Mouse (Mus musculus) spleen, embryonic (tissue): ENCODE data around the gene Pccb.

Source experiments
- CTCF ChIA-PET: fragments of 350-600 bp; sonication (Branson Sonifier 250); formaldehyde crosslinking; loops from one replicate; lab custom pipeline; 2022; lab: Charles Lee

The Pccb gene

DNA sequence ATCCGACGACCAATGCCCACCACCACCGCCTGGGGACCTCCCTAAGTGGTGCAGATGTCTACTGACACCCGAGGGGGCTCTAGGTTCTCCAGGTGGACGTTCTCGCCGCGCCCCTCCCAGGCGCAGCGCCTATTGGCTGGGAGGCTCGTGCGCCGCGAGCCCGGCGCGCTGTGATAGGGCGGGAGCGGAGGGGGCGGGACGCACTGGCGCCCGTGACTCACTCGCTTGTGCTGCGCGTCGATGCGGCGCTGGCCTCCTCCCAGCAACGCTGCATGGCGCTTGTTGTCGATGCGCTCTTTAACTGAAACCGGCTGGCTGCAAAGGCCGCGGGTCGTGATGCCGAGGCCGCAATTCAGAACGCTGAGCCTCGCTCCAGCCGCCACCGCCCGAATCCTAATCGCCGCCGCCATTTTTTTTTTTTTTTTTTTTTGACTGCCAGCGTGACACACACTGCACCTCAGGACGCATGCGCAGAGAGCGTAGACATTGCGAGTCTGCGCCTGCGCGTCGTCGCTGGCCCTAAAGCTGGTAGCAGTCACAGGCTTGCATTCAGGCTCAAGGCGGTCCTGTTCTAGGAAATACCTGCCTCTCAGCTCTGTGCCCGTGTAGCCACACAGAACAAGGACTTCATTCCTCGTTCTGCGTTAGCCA is at the start of gene Pccb:
Gene Pccb, minus strand, starts transcription at position 451 of the 651 bp plus-strand sequence.
- CTCF ChIA-PET, result interaction anchor here (0.6 to 0.7 kb wide), 2 partner anchors 8 to 126 kb away, joined by 6 read pairs; no protein-coding TSS in a partner anchor

DNA sequence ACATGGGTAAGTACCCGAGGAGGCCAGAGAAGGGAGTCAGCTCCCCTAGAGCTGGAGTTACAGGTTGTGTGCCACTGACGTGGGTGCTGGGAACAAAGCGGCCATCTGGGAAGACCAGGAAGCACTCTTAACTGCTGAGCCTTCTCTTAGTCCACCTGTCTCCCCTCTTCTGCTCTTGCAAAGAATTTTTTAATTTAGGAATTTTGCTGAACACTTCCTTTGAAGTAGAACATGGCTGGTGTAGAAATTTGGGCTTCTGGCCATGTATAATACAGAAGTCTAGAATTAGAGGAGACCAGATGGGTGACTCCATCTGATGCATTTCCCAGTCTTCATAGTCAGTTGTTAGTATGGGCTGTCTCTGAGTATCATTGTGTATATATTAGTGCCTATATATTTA is 49.0 kb upstream of the Pccb start:
- CTCF ChIA-PET, result no interaction called here

DNA sequence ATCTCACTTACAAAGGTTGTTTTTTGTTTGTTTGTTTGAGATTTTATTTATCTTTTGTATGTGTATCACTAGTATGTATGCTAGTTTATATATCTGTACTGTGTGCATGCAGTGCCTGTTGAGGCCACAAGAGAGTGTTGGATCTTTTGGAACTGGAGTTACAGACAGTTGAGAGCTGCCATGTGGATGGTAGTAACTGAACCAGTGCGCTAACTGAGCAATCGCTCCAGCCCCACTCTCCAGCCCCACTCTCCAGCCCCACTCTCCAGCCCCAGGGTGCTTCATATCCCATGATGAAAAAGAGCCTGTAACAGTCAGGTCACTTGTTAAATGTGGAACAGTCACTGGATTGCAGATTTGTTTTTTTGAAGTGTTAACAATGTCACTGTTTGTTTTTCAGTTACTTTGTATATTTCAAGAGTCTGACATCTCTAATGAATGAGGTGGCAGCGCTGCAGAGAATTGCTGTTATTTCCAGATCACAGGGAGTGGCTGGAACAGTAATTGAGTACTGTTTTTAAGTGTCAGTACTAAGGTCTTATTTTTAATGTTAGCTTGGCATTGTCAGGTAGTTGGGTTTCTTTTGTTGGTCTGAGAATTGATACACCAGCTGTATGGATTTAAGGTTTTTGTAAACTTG is 45.5 kb upstream of the Pccb start:
- CTCF ChIA-PET, result no interaction called here

DNA sequence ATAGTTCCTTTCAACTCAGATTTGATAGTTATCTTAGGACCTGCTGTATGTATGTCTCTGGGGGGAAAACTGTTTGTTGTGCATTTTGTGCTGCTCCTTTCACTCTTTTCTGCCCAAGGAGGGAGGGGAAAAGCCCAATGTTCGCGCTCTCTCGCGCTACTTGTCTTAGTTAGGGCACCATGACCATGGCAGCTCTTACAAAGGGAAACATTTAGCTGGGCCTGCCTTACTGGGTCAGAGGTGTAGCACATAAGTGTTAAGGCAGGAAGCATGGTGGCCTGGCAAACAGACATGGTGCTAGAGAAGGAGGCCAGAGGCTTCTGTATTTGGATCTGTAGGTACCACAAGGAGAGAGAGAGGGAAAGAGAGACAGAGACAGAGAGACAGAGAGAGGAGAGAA is 43.9 kb upstream of the Pccb start:
- CTCF ChIA-PET, result no interaction called here

DNA sequence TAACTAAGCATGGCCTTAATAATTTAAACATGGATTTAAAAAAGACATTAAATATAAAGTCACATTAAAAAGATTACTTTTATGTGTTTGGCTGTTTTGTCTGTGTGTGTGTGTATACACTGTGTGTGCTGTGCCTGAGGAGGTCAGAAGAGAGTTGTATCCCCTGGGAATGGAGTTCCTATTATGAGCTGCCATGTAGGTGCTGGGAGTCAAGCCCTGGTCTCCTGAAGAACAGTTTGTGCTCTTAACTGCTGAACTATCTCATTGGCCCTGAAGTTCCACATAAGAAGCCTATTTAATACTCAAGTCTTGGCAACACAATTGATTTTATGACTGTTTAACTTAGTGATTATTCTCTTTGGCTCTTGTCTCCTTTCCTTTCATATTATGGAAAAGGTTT is 42.8 kb upstream of the Pccb start:
- CTCF ChIA-PET, result interaction anchor here (0.7 kb wide), 1 partner anchor 17 kb away, joined by 3 read pairs; no protein-coding TSS in a partner anchor

DNA sequence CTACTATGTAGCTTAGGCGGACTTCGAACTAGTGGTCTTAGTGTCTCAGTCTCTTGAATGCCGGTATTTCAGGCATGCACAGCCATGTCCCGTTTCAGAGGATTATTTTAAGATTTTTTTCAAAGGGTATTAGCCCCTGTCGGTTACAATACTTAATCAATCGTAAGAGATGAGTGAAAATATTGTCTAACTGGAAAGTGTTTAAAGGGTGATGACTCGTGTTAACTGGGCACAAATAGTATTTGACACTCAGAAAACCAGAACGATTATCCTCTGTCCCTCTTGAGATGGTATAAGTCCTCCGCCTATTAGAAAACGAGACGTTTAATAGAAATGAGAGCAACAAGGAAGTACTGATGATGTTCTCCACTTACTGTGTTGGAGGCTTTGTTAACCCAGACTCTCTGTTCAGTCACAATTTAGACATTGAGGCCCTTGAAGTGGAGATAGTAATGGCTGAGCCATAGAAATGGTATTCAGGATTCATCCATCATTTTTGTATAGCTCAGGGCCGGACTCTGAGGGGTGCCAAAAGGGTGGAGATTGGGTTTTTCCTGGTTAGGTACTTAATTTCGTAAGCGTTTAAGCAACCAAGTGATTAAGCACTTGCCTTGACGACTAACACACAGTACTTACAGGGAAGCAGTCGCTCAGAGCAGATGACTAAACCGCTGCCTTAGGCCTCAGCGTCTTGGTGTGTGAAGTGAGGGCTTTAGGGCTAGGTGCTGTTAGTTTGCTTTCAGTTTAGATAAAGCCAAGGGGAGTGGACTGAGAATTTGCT is 41.6 kb upstream of the Pccb start:
- CTCF ChIA-PET, result interaction anchor here (0.6 kb wide), 1 partner anchor 122 kb away, joined by 6 read pairs; no protein-coding TSS in a partner anchor

DNA sequence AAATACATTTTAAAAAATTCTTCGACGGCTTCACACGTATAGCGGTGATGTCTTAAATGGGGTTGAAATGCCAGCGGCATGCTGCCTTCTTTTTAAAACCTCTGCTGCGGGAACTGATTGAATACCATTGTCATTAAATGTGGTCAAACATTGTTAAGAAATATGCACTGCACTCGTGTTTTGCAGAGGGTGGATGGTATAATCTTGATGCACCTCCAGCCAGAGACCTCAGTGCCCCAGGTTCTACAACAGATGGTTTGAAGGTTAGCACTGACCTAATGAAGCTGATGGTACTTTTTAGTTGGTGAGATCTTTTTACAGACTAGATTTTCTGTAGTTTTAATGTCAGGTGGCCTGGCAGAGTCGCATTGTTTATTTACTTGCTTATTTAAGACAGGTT is 41.0 kb upstream of the Pccb start:
- CTCF ChIA-PET, result interaction anchor here (0.6 kb wide), 1 partner anchor 123 kb away, joined by 6 read pairs; no protein-coding TSS in a partner anchor

DNA sequence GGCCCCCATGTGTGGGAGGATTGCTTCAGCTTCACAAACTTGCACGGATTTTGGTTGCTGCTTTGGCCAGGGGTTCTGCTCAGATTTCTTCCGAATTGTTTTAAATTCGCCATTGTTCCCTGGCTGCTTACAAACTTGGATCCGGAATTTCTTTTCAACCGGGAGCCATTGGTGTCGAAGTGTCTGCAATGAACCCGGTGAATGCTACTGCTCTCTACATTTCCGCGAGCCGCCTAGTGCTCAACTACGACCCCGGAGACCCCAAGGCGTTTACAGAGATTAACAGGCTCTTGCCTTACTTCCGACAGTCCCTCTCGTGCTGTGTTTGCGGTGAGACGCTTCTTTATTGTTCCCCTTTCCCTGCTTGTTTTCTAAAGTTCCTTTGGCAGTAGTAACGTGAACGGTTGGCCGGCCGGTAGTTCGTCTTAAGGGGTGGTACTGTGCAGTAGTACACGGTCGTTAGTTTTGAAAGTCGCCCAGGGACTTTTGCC is 40.4 kb upstream of the Pccb start:
- CTCF ChIA-PET, result no interaction called here

DNA sequence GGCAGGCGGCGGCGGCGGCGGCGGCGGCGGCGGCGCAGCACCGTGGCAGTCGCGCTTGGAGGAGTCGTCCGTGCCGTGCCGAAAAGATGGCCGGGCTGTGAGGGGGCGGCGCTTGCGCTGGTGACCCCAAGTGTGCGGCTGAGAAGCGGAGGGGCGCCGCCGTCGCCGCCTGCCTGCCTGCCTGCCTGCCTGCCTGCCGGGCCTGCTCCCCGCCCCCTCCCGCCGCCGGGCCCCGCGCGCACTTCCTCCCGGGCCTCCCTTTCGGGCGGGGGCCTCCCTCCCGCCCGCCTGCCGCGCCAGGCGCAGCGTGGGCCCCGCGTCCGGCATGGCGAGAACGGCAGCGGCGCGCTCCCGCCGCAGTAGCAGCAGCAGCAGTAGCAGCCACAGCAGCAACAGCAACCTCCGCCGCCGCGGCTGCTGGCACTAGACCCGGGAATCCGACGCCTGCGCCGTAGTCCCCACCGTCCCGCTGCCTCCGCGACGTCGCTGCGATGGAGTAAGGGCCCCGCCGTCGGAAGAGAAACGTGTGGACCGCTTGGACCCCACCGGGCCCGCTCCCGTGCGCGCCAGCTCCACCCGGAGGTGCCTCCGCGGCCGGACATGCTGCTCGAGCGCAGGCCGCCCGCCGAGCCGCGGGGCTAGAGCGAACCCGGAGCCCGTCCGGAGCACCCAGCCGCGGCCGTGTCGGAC is 39.8 kb upstream of the Pccb start:
- CTCF ChIA-PET, result no interaction called here

DNA sequence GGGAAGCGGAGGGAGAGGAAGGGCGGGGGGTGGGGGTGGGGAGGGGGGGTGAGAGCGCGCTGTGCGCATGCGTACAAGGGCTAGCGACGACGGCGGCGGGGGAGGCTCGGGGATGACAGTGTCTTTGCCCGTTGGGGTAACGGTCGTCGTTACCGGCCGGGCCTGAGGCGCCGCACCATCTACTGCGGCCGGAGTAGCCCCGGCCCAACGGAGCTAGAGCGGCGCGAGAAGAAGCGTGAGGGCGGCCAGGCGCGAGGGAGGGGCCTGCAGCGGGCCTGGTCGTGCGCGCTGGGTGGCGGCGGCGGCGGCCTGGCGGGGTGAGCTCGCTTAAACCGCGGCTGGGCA is 39.3 kb upstream of the Pccb start, which contains the start of gene Msl2:
Gene Msl2, plus strand, starts transcription at position 115 of the 345 bp plus-strand sequence.
- CTCF ChIA-PET, result interaction anchor here (0.6 kb wide), 1 partner anchor 44 kb away, joined by 5 read pairs; no protein-coding TSS in a partner anchor

DNA sequence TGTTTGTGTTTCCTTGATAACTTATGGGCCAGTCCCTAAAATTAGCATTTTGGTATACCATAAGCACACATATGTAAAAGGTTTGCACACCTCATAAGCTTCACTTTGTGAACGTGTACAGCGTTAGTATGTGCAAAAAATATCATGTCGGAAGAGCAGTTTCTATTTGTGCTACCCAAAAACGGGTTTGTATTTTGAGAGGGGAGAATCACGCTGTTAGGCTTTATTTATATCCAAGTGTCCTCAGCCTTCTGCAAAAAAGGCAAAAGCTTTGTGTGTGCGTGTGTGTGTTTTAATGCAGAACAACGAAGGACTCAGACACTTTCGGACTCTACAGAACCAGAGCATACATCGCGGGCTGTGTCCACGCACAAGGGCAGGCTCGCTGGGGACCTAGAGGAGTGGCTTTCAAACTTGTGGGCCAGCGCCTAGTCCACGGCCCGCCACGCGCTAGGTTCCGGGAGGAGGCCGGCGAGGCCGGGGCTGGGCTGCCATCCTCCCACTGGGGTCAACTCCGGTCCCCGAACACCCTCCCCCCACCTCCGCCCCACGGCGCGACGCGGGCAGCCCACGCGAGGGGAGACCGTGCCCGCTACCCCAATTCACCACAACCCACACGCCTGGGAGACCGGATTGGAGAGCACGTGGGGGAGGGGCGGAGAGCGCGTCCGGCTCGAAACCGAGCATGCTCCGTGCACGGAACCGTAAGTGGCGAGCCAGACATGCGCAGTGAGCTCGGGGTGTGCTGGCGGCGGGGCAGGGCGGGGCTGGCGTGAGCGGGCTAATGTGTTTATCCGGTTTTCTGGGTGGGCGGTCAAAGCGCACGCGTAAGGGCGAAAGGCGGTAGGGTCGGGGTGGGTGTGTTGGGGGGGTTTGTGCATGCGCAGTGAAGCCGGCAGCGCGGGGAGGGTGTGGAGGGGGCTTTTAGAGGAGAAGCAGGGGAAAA is 38.6 kb upstream of the Pccb start:
- CTCF ChIA-PET, result interaction anchor here (0.6 kb wide), 1 partner anchor 43 kb away, joined by 5 read pairs; no protein-coding TSS in a partner anchor

DNA sequence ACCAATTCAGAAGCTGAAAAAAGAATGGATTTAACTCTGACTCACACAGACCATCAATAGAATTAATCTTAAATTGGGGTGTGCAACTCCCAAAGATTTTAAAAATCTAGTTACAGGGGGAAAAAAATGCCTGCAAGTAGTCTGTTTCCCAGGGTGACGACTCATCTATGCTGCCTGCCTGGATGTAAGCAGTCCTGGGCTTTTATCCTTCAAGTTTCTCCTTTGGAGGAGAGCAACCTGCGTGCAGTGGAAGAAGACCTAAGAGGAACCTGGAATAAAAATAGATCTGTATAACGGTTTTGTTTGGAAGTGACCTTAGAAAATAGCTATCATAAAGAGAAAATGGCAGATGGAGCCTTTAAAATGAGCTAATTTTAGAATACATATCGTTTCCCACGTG is 37.8 kb upstream of the Pccb start:
- CTCF ChIA-PET, result no interaction called here

DNA sequence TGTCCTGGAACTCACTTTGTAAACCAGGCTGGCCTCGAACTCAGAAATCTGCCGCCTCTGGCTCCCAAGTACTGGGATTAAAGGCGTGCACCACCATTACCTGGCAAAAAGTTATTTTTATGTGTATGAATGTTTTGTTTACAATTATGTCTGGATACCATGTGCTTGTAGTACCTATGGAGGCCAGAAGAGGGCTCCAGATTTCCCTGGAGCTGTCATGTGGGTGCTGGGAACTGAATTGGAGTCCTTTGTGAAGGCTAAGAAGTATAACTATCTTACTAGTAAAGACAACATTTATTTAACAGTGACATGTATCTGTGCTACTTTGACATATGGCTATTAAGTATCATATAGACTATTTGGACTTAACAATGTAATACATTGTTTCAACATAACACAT is 35.1 kb upstream of the Pccb start:
- CTCF ChIA-PET, result interaction anchor here (0.7 kb wide), 1 partner anchor 40 kb away, joined by 6 read pairs; no protein-coding TSS in a partner anchor

DNA sequence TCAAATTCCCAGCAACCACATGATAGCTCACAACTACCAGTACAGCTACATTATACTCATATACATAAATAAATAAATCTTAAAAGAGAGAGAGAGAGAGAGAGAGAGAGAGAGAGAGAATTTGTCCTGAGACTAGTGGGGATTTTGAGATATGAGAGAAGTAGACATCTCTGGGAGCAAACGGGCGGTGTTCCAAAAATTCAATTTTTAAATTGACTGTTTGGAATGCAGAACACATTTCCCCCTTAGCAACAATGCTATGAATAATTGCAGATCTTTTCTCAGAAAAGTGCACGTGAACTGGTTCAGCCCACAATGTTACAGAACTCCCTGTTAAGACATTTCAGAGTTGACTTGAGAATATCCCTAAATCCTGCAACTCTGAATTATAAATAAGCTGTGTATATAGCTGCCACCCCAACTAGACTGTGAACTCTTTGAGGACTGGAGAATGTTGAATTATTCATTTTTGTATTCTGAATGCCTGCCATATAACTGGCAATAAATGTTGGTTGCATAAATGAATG is 30.4 kb upstream of the Pccb start:
- CTCF ChIA-PET, result no interaction called here

DNA sequence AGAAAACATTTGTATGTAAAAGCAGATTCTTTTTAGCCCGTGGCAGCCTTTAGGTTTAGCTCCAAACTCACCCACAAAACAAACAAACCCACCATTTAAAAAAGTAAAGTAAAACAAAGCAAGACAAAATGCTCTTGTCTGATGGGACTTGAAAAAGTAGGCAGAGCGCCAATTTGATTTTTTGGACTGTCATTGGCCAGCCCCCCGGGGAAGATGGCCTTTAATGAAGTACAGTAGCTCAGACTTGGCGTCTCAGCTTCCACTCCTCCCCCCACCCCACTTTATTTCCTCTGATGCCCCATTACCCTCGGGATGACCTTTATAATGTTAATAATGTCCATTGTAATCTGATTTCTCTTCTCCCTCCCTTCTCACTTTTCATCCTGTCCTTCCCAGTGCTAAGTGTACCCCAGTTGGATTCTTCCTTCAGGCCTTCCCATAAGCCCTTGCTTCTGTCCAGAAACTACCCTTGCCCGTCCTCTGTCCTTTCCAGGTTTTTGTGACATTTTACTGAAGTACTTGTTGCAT is 27.6 kb upstream of the Pccb start:
- CTCF ChIA-PET, result interaction anchor here (0.8 kb wide), 1 partner anchor 18 kb away, joined by 7 read pairs; no protein-coding TSS in a partner anchor

DNA sequence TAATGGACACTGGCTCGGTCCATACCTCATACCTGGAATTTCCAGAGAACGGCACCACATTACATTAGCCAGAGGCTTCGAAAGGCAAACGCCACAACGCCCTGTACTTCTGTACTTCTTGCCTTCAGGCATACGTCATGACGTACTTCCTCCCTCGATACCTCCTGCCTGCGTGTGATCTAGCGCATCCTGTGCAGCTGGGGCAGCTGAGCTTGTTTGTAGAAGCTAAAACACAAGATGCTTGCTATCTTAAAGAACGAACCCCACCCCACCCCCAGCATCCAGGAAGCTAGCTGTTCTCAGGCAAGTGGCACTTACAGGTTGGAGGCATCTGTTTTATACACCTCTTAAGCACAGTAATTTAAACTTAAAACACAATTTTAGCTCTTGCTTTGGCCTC is 26.3 kb upstream of the Pccb start:
- CTCF ChIA-PET, result no interaction called here

DNA sequence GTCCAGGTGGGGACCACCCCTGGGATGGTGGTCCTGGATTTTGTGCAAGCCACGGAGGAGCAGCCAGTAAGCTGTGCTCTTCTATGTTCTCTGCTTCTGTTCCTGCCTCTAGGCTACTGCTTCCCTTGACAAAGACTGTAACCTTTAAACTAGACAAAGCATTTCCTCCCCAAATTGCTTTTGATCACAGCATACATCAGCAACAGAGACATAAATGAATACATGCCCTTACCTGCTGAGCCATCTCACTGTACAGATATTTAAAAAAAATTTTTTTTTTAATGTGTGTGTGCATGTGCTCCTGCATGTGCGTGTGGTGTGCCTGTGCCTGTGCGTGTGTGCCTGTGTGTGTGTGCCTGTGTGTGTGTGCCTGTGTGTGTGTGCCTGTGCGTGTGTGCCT is 22.5 kb upstream of the Pccb start:
- CTCF ChIA-PET, result no interaction called here

DNA sequence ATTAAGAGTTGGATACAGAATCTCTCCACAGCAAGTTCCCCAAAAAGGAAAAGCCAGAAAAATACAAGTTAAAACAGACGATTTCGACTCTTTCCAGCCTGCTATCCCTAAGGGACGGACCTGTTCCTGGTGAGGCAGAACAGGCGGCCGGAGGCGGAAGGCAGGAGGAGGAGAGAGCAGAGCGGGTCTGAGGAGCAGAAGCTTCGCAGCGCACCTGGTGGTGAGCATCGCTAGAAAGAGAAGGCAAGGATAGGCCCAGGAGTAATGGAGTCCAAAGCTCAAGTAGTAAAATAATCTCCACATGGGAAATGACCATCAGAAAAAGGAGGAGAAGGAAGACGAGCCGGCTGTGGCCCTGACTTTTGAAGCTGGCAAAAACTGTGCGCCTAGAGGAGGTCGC is 18.6 kb upstream of the Pccb start:
- CTCF ChIA-PET, result no interaction called here

DNA sequence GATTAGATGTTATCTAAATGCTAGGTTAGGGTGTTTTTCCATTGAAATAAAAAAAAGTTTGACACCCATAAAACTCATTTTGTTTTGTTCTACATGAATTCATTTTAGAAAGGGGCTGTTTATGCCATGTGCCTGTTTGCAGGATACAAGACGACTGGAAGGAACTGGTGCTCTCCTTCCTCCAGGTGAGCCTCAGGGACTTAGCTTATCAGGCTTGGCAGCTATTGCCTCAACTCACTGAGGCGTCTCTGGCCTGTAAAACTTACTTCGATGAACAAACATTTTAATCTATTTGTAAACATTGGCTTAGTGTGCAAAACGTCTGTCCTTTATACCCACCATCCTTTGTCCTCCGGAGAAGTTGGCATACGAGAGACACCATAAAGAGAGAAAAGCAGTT is 18.0 kb upstream of the Pccb start:
- CTCF ChIA-PET, result no interaction called here

DNA sequence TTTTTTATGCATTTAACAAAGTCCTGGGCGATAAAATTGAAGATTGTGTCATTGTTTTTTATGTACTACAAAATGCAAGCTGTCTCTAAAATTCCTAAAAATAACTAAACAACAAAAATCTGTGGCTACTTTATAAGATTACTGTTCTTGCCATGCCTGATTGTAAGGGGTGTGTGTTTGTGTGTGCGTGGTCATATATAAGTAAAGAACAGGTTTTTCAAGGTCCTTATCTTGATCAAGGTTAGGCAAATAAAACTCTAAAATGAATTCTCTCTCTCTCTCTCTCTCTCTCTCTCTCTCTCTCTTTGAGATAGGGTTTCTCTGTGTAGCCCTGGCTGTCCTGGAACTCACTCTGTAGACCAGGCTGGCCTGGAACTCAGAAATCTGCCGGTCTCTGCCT is 17.3 kb upstream of the Pccb start:
- CTCF ChIA-PET, result no interaction called here
